Mouse (Mus musculus) liver, embryonic 15.5 days (tissue): ENCODE measurements at regions not wholly inside any gene's neighbourhood (a gene's known extent, or its start where the extent isn't known, plus 50 kb on each side); places are given as distances from the start of the nearest gene placed in this dataset.

ENCODE experiments used
- ATAC-seq: fragments of 200-750 bp; cut with Nextera tagmentation; 2 replicates; pipeline ENCODE4 v1.8.0; 2017; ENCODE audit warnings: moderate number of reproducible peaks, mild to moderate bottlenecking, moderate library complexity; ENCODE audit not compliant: insufficient read depth
- H3K27ac ChIP-seq: fragments of 300-500 bp; sonication (generic); replicated peaks from 2 replicates; pipeline ENCODE4 v1.5.1; 2015; ENCODE audit warnings: mild to moderate bottlenecking, inconsistent platforms
- H3K27me3 ChIP-seq: fragments of 300-500 bp; sonication (generic); 2 replicates; pipeline ENCODE4 v1.6.1; 2015; ENCODE audit warnings: mild to moderate bottlenecking, inconsistent platforms
- H3K36me3 ChIP-seq: fragments of 300-500 bp; sonication (generic); replicated peaks from 2 replicates; pipeline ENCODE4 v1.6.1; 2015; ENCODE audit warnings: moderate library complexity, mild to moderate bottlenecking, inconsistent platforms
- H3K4me1 ChIP-seq: fragments of 300-500 bp; sonication (generic); replicated peaks from 2 replicates; pipeline ENCODE4 v1.6.1; 2015; ENCODE audit warnings: inconsistent platforms
- H3K4me2 ChIP-seq: fragments of 300-500 bp; sonication (generic); 2 replicates; pipeline ENCODE4 v1.6.1; 2015; ENCODE audit warnings: moderate library complexity, mild to moderate bottlenecking, inconsistent platforms
- H3K4me3 ChIP-seq: fragments of 300-500 bp; sonication (generic); replicated peaks from 2 replicates; pipeline ENCODE4 v1.5.1; 2015; ENCODE audit warnings: mild to moderate bottlenecking, inconsistent platforms
- H3K9ac ChIP-seq: fragments of 300-500 bp; sonication (generic); 2 replicates; pipeline ENCODE4 v1.6.1; 2015; ENCODE audit warnings: moderate library complexity, mild to moderate bottlenecking, inconsistent platforms
- H3K9me3 ChIP-seq: fragments of 300-500 bp; sonication (generic); replicated peaks from 2 replicates; pipeline ENCODE4 v1.6.1; 2016; ENCODE audit warnings: inconsistent platforms
- WGBS: fragments of 180-500 bp; shearing (Covaris S2); methylation state at CpG from one replicate; pipeline ENCODE4 v1.1.7; 2015; ENCODE audit warnings: mixed read lengths; ENCODE audit not compliant: insufficient replicate concordance; 5-methylcytosine and 5-hydroxymethylcytosine counted together

DNA sequence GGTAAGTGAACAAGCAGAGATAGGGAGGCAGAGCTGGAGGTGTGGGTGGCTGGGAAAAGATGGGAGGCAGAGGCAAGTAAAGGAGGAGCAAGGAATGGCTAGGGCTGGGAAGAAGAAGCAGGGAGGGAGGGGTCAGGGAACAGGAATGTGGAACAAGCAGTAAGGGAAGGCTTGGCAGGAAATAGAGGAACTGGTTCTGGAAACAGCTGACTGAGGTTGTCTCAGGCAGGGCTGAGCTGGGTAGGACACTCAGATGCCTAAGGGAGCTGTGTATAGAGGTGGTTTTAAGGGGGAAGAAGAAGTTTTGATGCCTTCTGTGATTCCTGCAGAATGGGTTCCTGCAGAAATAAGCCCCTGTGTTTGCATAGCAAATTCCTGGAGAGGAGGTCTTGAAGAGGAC lies 92.7 kb downstream of the Nucb2 start:
- no peaks in the 10 kb centered on the region for H3K27me3 ChIP-seq
- no peak overlapping the region for H3K27ac ChIP-seq
- no peaks in the 10 kb centered on the region for H3K4me1 ChIP-seq
- H3K4me2 ChIP-seq: no peak overlapping the region
- H3K9me3 ChIP-seq: no peaks in the 10 kb centered on the region
- no peak overlapping the region for H3K9ac ChIP-seq
- H3K36me3 ChIP-seq: no peaks in the 10 kb centered on the region
- no peak for ATAC-seq
- no peak overlapping the region for H3K4me3 ChIP-seq

DNA sequence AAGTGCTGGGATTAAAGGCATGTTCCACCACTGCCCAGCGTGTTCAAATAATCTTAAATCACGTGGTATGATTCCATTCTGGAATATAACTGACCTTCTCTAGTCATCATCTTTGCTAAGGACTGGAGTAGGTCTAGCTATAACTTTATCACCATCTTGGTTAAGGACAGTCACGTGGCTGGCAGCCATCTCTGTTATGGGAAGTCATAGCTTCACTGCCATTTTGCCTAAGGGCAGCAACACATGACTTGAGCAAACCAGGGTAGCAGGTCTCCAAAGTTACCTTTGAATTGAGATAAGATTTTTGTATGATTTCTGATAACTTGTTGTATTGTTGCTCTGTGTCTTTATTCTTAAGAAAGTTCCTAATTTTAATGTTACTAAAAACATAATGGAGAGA lies 96.2 kb downstream of the Nucb2 start:
- no peaks in the 10 kb centered on the region for H3K4me1 ChIP-seq
- WGBS: 50% methylated on average over 3 of the region's 3 CpGs
- no peak for ATAC-seq

DNA sequence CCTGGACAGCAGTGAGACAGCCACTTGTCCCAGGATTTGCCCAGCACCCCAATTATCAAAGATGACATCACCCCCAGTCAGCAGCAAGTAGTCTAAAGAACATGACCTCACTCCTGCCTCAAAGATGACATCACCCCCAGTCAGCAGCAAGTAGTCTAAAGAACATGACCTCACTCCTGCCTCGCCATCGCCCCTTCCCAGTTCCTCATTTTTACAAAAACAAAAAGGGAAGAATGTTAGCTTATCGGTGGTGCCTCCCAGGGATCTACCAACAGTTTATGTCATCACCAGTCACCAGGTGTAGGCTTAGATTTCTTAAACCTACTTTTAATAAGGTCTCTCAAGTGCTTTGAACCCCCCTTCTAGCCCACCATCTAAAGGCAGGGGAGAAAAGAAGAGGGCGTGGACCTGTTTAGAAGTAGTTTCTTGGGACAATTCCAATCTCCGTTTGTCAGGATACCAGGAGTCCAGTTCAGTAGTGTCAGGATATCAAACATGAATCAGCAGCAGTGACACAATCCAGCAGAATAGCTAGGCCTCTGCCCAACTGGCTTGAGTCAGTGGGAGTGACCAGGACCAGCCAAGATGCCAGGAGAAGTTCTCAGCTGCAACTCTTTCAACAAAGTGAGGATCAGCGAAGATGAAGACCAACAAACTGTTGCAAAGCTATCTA lies 99.1 kb downstream of the Nucb2 start:
- ATAC-seq: no peak
- 42% methylated on average over 6 of the region's 6 CpGs for WGBS

More for the DNA sequence above, 96.2 kb downstream of the Nucb2 start:
- Histone ChIP-seq H3K9ac (no peak overlapping the region), H3K36me3 (no peaks in the 10 kb centered on the region), H3K4me3 (no peak overlapping the region), H3K9me3 (no peaks in the 10 kb centered on the region), H3K4me2 (no peak overlapping the region), H3K27me3 (no peaks in the 10 kb centered on the region), H3K27ac (no peak overlapping the region)

DNA sequence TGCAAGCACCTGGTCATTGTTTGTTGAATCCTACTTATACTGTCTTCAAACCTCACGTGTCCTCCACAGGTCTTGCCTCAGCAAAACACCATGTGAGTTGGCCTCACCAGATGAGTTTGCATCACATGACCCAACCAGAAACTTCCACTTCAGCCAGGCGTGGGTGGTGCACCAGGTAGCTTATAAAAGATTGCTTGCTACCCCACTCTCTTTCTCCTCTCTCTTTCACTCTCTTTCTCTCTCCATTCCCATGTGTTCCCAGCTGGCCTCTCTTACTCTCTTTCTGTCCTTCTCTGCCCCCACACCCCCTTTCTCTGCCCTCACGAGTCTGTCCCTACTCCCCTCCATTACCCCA lies 99.6 kb downstream of the Nucb2 start:
- Histone ChIP-seq H3K9ac (no peak overlapping the region), H3K4me1 (0 out of 2 replicates have a peak, but pooled peaks cover 6% of the 10 kb centered on the region), H3K9me3 (no peaks in the 10 kb centered on the region), H3K27ac (no peak overlapping the region), H3K36me3 (no peaks in the 10 kb centered on the region), H3K4me2 (no peak overlapping the region), H3K4me3 (no peak overlapping the region), H3K27me3 (no peaks in the 10 kb centered on the region)
- 54% methylated on average over 3 of the region's 3 CpGs for WGBS
- no peak for ATAC-seq

More for the DNA sequence above, 99.1 kb downstream of the Nucb2 start:
- H3K27me3 ChIP-seq: no peaks in the 10 kb centered on the region
- H3K4me2 ChIP-seq: no peak overlapping the region
- H3K9ac ChIP-seq: no peak overlapping the region
- H3K9me3 ChIP-seq: no peaks in the 10 kb centered on the region
- no peaks in the 10 kb centered on the region for H3K36me3 ChIP-seq
- 0 out of 2 replicates have a peak, but pooled peaks cover 6% of the 10 kb centered on the region for H3K4me1 ChIP-seq
- H3K27ac ChIP-seq: no peak overlapping the region
- H3K4me3 ChIP-seq: no peak overlapping the region

DNA sequence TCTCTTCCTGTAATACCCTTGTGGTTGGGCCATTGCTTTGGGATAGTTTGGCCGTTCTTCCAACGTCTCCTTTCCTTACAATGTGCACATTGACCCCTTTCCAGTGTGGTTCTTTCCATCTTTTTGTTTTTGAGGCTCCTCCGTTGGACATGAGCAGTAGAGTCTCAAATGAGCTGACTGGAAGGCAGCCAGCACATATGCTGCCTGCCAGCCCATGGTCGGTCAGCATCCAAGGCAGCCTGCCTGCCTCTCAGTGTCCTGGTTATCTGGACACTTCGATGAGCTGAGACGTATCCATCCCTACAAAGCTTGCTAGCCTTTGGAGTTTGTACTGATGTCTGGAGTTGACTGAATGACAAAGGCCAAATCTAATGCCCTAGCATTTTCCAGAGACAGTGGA lies 102.1 kb downstream of the Nucb2 start:
- ATAC-seq: no peak
- Histone ChIP-seq H3K27me3 (no peaks in the 10 kb centered on the region), H3K9me3 (no peaks in the 10 kb centered on the region), H3K9ac (no peak overlapping the region), H3K36me3 (no peaks in the 10 kb centered on the region), H3K4me1 (0 out of 2 replicates have a peak, but pooled peaks cover 6% of the 10 kb centered on the region), H3K4me3 (no peak overlapping the region), H3K27ac (no peak overlapping the region), H3K4me2 (no peak overlapping the region)
- 67% methylated on average over 6 of the region's 6 CpGs for WGBS

DNA sequence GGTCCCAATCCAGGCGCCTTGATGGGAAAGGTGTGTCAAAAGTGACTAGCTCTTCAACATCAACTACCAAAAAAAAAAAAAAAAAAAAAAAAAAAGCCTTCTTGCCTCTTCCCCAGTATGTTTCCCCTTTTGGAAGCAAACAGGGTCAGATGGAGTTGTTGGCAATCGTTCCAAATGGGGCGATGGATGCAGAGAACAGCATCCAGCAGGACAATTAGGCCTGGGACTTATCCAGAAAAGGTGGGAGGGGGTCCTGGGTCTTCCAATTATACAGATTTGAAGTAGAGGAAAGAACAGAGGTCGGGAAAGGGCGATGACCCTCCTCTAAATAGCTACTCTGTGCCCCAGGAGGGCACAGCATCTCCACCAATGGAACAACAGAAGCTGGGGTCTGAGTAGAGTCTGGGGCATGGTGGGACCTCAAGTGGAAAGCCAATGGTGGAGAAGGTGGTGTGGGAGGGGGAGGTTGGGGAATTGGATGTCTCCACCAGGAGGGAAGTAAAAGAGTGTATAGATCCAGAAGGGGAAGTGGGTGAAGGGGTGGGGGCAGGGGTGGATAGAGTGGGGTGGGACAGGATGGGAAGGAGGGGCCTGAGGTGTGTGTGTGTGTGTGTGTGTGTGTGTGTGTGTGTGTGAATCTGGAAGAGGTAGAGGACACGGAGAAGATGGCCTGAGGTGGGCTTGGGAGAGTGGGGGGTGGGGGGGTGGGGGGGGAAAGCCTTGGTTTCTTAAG lies 102.7 kb downstream of the Nucb2 start:
- Histone ChIP-seq H3K4me1 (0 out of 2 replicates have a peak, but pooled peaks cover 6% of the 10 kb centered on the region), H3K27ac (no peak overlapping the region), H3K36me3 (no peaks in the 10 kb centered on the region), H3K27me3 (no peaks in the 10 kb centered on the region), H3K4me3 (no peak overlapping the region), H3K9ac (no peak overlapping the region), H3K9me3 (no peaks in the 10 kb centered on the region), H3K4me2 (0 out of 2 replicates have a peak overlapping the region, but pooled peaks have one; percentile 55)
- WGBS: 42% methylated on average over 6 of the region's 6 CpGs
- ATAC-seq: no peak; the same call in 1 of the 2 replicates

DNA sequence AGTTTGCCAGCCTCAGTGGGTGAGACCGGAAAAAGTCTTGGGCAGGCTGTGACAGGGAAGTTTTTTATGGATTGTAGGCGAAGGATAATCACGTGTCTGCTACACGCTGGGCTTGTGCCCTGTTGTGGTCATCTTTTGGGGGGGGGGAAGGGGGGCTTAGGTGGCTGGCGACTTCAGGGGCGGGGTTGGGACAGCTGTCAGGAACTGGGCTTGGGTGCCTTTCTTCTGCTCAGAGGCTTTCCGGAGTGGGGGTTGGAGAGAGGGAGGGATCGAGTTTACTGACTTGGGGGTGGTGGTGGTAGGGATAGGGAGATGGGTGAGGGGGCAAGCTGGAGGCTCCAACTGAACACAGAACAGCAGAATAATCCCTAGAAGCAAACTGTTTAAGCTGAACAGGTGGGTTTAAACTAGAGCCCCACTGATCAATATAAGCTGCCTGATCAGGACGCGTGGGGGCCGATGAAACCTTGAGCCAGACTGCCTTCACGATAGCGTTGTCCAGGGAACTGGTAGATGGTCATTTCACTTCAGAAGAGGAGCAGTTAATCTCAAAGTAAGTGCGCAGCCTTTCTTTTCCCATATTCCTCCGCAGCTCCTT lies 103.6 kb downstream of the Nucb2 start:
- Histone ChIP-seq H3K4me3 (0 out of 2 replicates have a peak overlapping the region, but pooled peaks have one; percentile 20), H3K27ac (no peak overlapping the region), H3K27me3 (no peaks in the 10 kb centered on the region), H3K36me3 (no peaks in the 10 kb centered on the region), H3K9ac (no peak overlapping the region), H3K4me2 (peak overlapping the region; percentile 55), H3K9me3 (no peaks in the 10 kb centered on the region), H3K4me1 (0 out of 2 replicates have a peak, but pooled peaks cover 6% of the 10 kb centered on the region)
- no peak for ATAC-seq
- WGBS: 2% methylated on average over 15 of the region's 15 CpGs

DNA sequence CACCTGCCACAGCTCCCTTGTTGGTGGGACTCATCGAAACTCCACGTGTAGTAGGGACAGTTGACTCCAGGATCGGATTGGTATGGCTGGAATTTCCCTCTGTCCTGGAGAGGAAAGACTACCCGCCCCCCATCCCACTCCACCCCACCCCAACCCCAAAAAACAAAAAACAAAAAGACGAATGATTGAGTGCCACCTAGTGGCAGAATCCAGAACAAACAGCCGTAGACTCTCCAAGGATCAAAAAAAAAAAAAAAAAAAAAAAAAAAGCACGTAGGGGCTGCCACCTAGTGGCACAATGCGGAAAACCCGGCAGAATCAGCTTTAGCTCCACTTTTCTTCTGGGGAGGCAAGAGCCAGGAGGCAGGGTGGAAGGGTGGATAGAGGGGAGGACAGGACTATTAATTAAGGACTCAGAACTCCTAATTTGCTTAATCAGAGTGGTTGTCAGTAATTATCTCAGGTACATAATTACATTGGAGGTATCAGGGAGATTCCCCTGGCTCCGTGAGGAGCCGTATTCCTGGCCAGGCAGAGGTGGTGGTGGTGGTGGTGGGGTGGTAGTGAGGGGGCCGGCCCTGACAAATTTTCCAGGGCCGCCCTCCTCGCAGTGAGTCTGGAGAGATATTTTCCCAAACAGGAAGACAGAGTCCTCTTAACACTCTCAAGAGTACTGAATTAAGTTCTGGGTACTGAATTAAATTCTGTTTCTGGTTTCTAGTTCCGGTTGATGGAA lies 104.3 kb downstream of the Nucb2 start:
- H3K9ac ChIP-seq: no peak overlapping the region
- H3K4me1 ChIP-seq: 0 out of 2 replicates have a peak, but pooled peaks cover 6% of the 10 kb centered on the region
- no peak overlapping the region for H3K27ac ChIP-seq
- H3K27me3 ChIP-seq: no peaks in the 10 kb centered on the region
- peak overlapping the region; percentile 55 for H3K4me2 ChIP-seq
- no peaks in the 10 kb centered on the region for H3K36me3 ChIP-seq
- no peak for ATAC-seq
- WGBS: 21% methylated on average over 15 of the region's 15 CpGs
- H3K4me3 ChIP-seq: 0 out of 2 replicates have a peak overlapping the region, but pooled peaks have one; percentile 20
- no peaks in the 10 kb centered on the region for H3K9me3 ChIP-seq

DNA sequence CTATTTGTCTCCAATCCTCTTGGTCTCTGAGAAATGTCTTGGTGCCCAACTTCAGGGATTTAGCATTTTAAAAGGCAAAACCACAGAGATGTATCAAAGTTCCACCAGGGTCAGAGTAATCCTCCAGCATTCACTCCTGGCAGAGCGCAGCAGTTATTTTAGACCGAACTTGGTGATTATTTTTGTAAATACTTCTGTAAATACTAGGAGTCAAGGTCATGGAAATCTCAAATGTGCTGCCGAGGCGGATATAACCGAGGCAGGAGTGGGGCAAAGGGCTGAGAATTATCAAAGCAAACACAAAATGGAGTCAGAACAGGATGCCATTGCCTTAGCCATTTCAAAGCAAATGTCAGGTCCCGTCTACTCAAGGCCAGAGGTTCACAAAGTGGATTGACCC lies 105.2 kb downstream of the Nucb2 start:
- WGBS: 50% methylated on average over 6 of the region's 6 CpGs
- no peak for ATAC-seq
- no peak overlapping the region for H3K27ac ChIP-seq
- no peaks in the 10 kb centered on the region for H3K27me3 ChIP-seq
- no peak overlapping the region for H3K4me2 ChIP-seq
- no peaks in the 10 kb centered on the region for H3K36me3 ChIP-seq
- no peaks in the 10 kb centered on the region for H3K9me3 ChIP-seq
- no peak overlapping the region for H3K4me3 ChIP-seq
- no peak overlapping the region for H3K9ac ChIP-seq
- 0 out of 2 replicates have a peak, but pooled peaks cover 6% of the 10 kb centered on the region for H3K4me1 ChIP-seq

DNA sequence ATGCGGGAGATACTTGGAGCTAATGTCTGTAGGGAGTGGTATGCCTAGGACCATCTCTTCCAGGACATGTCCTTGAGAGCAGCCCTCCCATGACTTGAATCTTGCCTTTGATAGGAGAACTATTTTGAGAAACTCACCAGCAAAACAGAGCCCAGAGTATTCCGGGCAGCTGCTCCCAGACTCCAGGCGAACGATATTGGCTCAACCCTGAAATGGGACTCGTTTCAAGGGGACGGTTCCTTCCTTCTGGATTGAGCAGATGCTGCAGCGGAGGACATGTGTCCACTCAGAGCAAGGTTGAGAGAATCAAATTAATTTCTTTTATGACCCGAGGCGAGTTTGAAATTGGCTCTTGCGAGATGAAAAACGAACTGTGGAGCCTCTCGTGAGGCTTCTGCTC lies 105.7 kb downstream of the Nucb2 start:
- WGBS: 70% methylated on average over 12 of the region's 12 CpGs
- H3K9me3 ChIP-seq: no peaks in the 10 kb centered on the region
- 0 out of 2 replicates have a peak, but pooled peaks cover 6% of the 10 kb centered on the region for H3K4me1 ChIP-seq
- no peak overlapping the region for H3K4me3 ChIP-seq
- H3K9ac ChIP-seq: no peak overlapping the region
- no peak overlapping the region for H3K4me2 ChIP-seq
- H3K27ac ChIP-seq: no peak overlapping the region
- ATAC-seq: no peak
- H3K36me3 ChIP-seq: no peaks in the 10 kb centered on the region
- no peaks in the 10 kb centered on the region for H3K27me3 ChIP-seq

DNA sequence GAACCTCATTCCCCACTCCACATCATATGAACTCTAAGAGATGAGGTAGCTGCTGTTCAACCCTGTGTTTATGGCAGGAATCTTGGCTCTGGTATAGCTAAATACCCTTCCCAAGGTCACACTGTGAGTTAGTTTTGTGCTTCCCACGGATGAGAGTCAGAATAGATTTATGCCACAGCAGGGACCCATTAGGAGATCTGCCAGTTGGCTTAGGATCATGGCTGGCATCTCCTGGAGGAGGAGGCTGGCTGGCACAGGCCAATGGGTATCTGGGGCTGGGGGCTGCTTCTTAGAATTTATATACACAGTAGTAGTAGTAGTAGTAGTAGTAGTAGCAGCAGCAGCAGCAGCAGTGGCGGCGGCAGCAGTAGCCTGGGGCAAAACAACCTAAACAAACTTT lies 111.8 kb downstream of the Nucb2 start:
- no peaks in the 10 kb centered on the region for H3K4me1 ChIP-seq
- no peak overlapping the region for H3K27ac ChIP-seq
- H3K9me3 ChIP-seq: no peaks in the 10 kb centered on the region
- no peak overlapping the region for H3K9ac ChIP-seq
- H3K36me3 ChIP-seq: no peaks in the 10 kb centered on the region
- WGBS: 61% methylated on average over 3 of the region's 3 CpGs
- H3K27me3 ChIP-seq: no peaks in the 10 kb centered on the region
- no peak overlapping the region for H3K4me3 ChIP-seq
- no peak overlapping the region for H3K4me2 ChIP-seq
- no peak for ATAC-seq
